Mouse (Mus musculus): ENCODE measurements around the gene Olfr905. TPM values are rescaled to one million over a fixed set of nuclear protein-coding genes. Genes with fewer than 3 reads are reported as not detected.

Gene Olfr905
- not detected in 2 replicates for total RNA-seq (2014; fragmentation: Nextera tagmentation)
- total RNA-seq (2017) = 0.11 and 0.12 TPM in 2 replicates
- not detected in 2 replicates for polyA plus RNA-seq (2012)

- Histone ChIP-seq H3K9me3 (replicated peaks) (no peaks in the 10 kb centered on the region), H3K36me3 (replicated peaks) (no peaks in the 10 kb centered on the region), H3K27me3 (ENCODE audit: insufficient read depth, low read length) (no peaks in the 10 kb centered on the region), H3K4me1 (ENCODE audit: insufficient read depth, low read depth, low read length) (no peaks in the 10 kb centered on the region), H3K4me3 (ENCODE audit: low read depth, low read length) (no peak within 1 kb of the TSS)
- TF ChIP-seq GATA2 (IDR thresholded peaks at IDR 0.05; ENCODE audit: borderline replicate concordance, low read depth, low read length) = no peak
- ATAC-seq (ENCODE audit: extremely low read depth, insufficient number of reproducible peaks, low FRiP score, poor library complexity, severe bottlenecking) = no peak
- no peak for DNase-seq (ENCODE audit: low spot score)
These were observed at the start of gene Olfr905 for GRCm38 (mm10) chr9:38470807-38471206. Gene Olfr905 (plus strand): TSS chr9:38471107.

GRCm38 (mm10) chr9:38423801-38424200, 47.1 kb upstream of the Olfr905 start:
- no peaks in the 10 kb centered on the region for H3K27me3 ChIP-seq (ENCODE audit: insufficient read depth, low read length)
- no peak for TF ChIP-seq GATA1 (IDR thresholded peaks at IDR 0.05; ENCODE audit: borderline replicate concordance, low read length)
- TF ChIP-seq POLR2AphosphoS5 (IDR thresholded peaks at IDR 0.05; ENCODE audit: insufficient replicate concordance, low read depth, low read length) = no peak
- TF ChIP-seq CTCF (IDR thresholded peaks at IDR 0.05; ENCODE audit: low read depth, low read length) = no peak
- TF ChIP-seq TAL1 (conservative IDR thresholded peaks at IDR 0.05; ENCODE audit: low read depth, low read length) = no peak
- no peak for TF ChIP-seq GATA2 (IDR thresholded peaks at IDR 0.05; ENCODE audit: borderline replicate concordance, low read depth, low read length)
- ATAC-seq (ENCODE audit: extremely low read depth, insufficient number of reproducible peaks, low FRiP score, poor library complexity, severe bottlenecking) (no peak), DNase-seq (ENCODE audit: low spot score) (no peak)
- no peaks in the 10 kb centered on the region for H3K4me1 ChIP-seq (ENCODE audit: insufficient read depth, low read depth, low read length)
- H3K9me3 ChIP-seq (replicated peaks) = no peaks in the 10 kb centered on the region
- no peaks in the 10 kb centered on the region for H3K36me3 ChIP-seq (replicated peaks)
- no peak overlapping the region for H3K4me3 ChIP-seq (ENCODE audit: low read depth, low read length)

DNA sequence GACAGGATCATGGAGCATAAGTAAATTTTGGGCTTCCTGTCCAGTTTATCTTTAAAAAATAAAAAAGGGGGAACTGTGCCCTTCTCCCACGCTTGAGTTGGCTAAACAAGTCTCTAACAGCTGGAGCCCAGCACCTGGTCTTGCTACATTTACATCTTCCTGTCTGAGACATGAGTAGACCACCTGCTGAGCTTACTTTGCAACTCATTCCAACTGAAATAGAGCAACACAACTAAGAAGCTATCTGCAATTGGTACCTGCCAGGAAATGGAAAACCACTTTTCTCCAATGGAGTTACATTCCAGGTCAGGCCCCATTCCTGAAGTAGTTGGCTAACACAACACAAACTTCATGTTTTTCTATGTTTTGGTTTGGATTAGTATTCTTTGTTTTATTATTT, 43.9 kb upstream of the Olfr905 start:
- H3K4me1 ChIP-seq (ENCODE audit: insufficient read depth, low read depth, low read length) = no peaks in the 10 kb centered on the region
- H3K4me3 ChIP-seq (ENCODE audit: low read depth, low read length) = no peak overlapping the region
- H3K36me3 ChIP-seq (replicated peaks) = no peaks in the 10 kb centered on the region
- TF ChIP-seq POLR2AphosphoS5 (IDR thresholded peaks at IDR 0.05; ENCODE audit: insufficient replicate concordance, low read depth, low read length) = no peak
- no peaks in the 10 kb centered on the region for H3K27me3 ChIP-seq (ENCODE audit: insufficient read depth, low read length)
- no peaks in the 10 kb centered on the region for H3K9me3 ChIP-seq (replicated peaks)
- DNase-seq (ENCODE audit: low spot score) = no peak
- no peak for ATAC-seq (ENCODE audit: extremely low read depth, insufficient number of reproducible peaks, low FRiP score, poor library complexity, severe bottlenecking)

- H3K27me3 ChIP-seq (ENCODE audit: insufficient read depth, low read length) = no peaks in the 10 kb centered on the region
- ATAC-seq (ENCODE audit: extremely low read depth, insufficient number of reproducible peaks, low FRiP score, poor library complexity, severe bottlenecking) (no peak), DNase-seq (ENCODE audit: low spot score) (no peak)
- H3K36me3 ChIP-seq (replicated peaks) = no peaks in the 10 kb centered on the region
- H3K4me3 ChIP-seq (ENCODE audit: low read depth, low read length) = no peak within 1 kb of the TSS
- no peaks in the 10 kb centered on the region for H3K4me1 ChIP-seq (ENCODE audit: insufficient read depth, low read depth, low read length)
- H3K9me3 ChIP-seq (replicated peaks) = no peaks in the 10 kb centered on the region
- TF ChIP-seq TAL1 (conservative IDR thresholded peaks at IDR 0.05; ENCODE audit: low read depth, low read length) = no peak
- no peak for TF ChIP-seq CTCF (IDR thresholded peaks at IDR 0.05; ENCODE audit: low read depth, low read length)
- no peak for TF ChIP-seq GATA2 (IDR thresholded peaks at IDR 0.05; ENCODE audit: borderline replicate concordance, low read depth, low read length)
- TF ChIP-seq POLR2AphosphoS5 (IDR thresholded peaks at IDR 0.05; ENCODE audit: insufficient replicate concordance, low read depth, low read length) = no peak
- no peak for TF ChIP-seq GATA1 (IDR thresholded peaks at IDR 0.05; ENCODE audit: borderline replicate concordance, low read length)
These were observed 41.8 kb upstream of the Olfr905 start, which contains the start of gene Olfr901 for GRCm38 (mm10) chr9:38429155-38429554. Gene Olfr901 (plus strand): TSS chr9:38429455.

DNA sequence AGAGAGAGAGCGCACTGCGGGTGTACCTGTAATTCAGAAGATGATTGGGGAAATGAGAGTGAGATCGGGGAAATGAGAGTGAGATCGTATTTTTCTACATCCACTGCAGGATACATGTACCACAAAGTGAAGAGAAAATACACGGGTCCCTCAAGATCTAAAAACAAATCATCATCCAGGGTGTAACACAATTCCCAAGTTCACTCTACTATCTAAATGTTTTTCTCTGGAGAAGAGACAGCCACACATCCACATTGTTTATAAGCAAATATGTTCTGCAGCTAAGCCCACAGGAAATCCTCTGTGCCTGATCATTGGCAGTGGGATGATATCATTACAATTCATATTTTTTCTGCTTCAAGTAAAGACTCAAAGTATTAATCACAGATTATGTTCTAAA, 23.6 kb upstream of the Olfr905 start, which contains the start of gene Olfr902:
Gene Olfr902 (plus strand): TSS at position 301 of the 400 bp plus-strand sequence.
- no peak for TF ChIP-seq GATA1 (IDR thresholded peaks at IDR 0.05; ENCODE audit: borderline replicate concordance, low read length)
- TF ChIP-seq POLR2AphosphoS5 (IDR thresholded peaks at IDR 0.05; ENCODE audit: insufficient replicate concordance, low read depth, low read length) = no peak
- TF ChIP-seq GATA2 (IDR thresholded peaks at IDR 0.05; ENCODE audit: borderline replicate concordance, low read depth, low read length) = no peak
- TF ChIP-seq CTCF (IDR thresholded peaks at IDR 0.05; ENCODE audit: low read depth, low read length) = no peak
- TF ChIP-seq TAL1 (conservative IDR thresholded peaks at IDR 0.05; ENCODE audit: low read depth, low read length) = no peak
- ATAC-seq (ENCODE audit: extremely low read depth, insufficient number of reproducible peaks, low FRiP score, poor library complexity, severe bottlenecking) = no peak
- H3K27me3 ChIP-seq (ENCODE audit: insufficient read depth, low read length) = no peaks in the 10 kb centered on the region

GRCm38 (mm10) chr9:38462844-38463243, 8.1 kb upstream of the Olfr905 start, which contains the start of gene Olfr904:
Gene Olfr904 (plus strand): TSS chr9:38463144.
- H3K36me3 ChIP-seq (replicated peaks) = no peaks in the 10 kb centered on the region
- H3K4me3 ChIP-seq (ENCODE audit: low read depth, low read length) = no peak within 1 kb of the TSS
- TF ChIP-seq TAL1 (conservative IDR thresholded peaks at IDR 0.05; ENCODE audit: low read depth, low read length) (no peak), GATA1 (IDR thresholded peaks at IDR 0.05; ENCODE audit: borderline replicate concordance, low read length) (no peak), POLR2AphosphoS5 (IDR thresholded peaks at IDR 0.05; ENCODE audit: insufficient replicate concordance, low read depth, low read length) (no peak), CTCF (IDR thresholded peaks at IDR 0.05; ENCODE audit: low read depth, low read length) (no peak), GATA2 (IDR thresholded peaks at IDR 0.05; ENCODE audit: borderline replicate concordance, low read depth, low read length) (no peak)
- no peaks in the 10 kb centered on the region for H3K9me3 ChIP-seq (replicated peaks)
- H3K27me3 ChIP-seq (ENCODE audit: insufficient read depth, low read length) = no peaks in the 10 kb centered on the region
- DNase-seq (ENCODE audit: low spot score) = no peak
- no peaks in the 10 kb centered on the region for H3K4me1 ChIP-seq (ENCODE audit: insufficient read depth, low read depth, low read length)
- no peak for ATAC-seq (ENCODE audit: extremely low read depth, insufficient number of reproducible peaks, low FRiP score, poor library complexity, severe bottlenecking)

More for the DNA sequence above, 23.6 kb upstream of the Olfr905 start, which contains the start of gene Olfr902:
- Histone ChIP-seq H3K9me3 (replicated peaks) (no peaks in the 10 kb centered on the region), H3K36me3 (replicated peaks) (no peaks in the 10 kb centered on the region), H3K4me1 (ENCODE audit: insufficient read depth, low read depth, low read length) (no peaks in the 10 kb centered on the region), H3K4me3 (ENCODE audit: low read depth, low read length) (no peak within 1 kb of the TSS)
- DNase-seq (ENCODE audit: low spot score) = no peak

GRCm38 (mm10) chr9:38486785-38487184, 15.9 kb downstream of the Olfr905 start, which contains the start of gene Olfr906:
Gene Olfr906 (plus strand): TSS chr9:38487085.
- no peak for DNase-seq (ENCODE audit: low spot score)
- no peaks in the 10 kb centered on the region for H3K4me1 ChIP-seq (ENCODE audit: insufficient read depth, low read depth, low read length)
- no peak for TF ChIP-seq GATA2 (IDR thresholded peaks at IDR 0.05; ENCODE audit: borderline replicate concordance, low read depth, low read length)
- no peak for TF ChIP-seq GATA1 (IDR thresholded peaks at IDR 0.05; ENCODE audit: borderline replicate concordance, low read length)
- no peak for TF ChIP-seq TAL1 (conservative IDR thresholded peaks at IDR 0.05; ENCODE audit: low read depth, low read length)
- no peak for TF ChIP-seq CTCF (IDR thresholded peaks at IDR 0.05; ENCODE audit: low read depth, low read length)
- TF ChIP-seq POLR2AphosphoS5 (IDR thresholded peaks at IDR 0.05; ENCODE audit: insufficient replicate concordance, low read depth, low read length) = no peak
- H3K4me3 ChIP-seq (ENCODE audit: low read depth, low read length) = no peak within 1 kb of the TSS
- H3K36me3 ChIP-seq (replicated peaks) = no peaks in the 10 kb centered on the region
- H3K27me3 ChIP-seq (ENCODE audit: insufficient read depth, low read length) = no peaks in the 10 kb centered on the region
- no peaks in the 10 kb centered on the region for H3K9me3 ChIP-seq (replicated peaks)
- ATAC-seq (ENCODE audit: extremely low read depth, insufficient number of reproducible peaks, low FRiP score, poor library complexity, severe bottlenecking) = no peak

All from G1E (cell line).